Mouse (Mus musculus) megakaryocyte, embryonic 14.5 days (primary cell): ENCODE measurements at regions not wholly inside any gene's neighbourhood (a gene's known extent, or its start where the extent isn't known, plus 50 kb on each side); places are given as distances from the start of the nearest gene placed in this dataset.

ENCODE experiments used
- FLI1 ChIP-seq: IDR thresholded peaks from 2 replicates; pipeline ENCODE4 v1.6.1; 2012; ENCODE audit warnings: low read length, inconsistent platforms, mixed read lengths
- GATA1 ChIP-seq: IDR thresholded peaks from 3 replicates; pipeline ENCODE4 v1.6.1; 2012; ENCODE audit warnings: mixed read lengths, low read length, inconsistent platforms, borderline replicate concordance

GRCm38 (mm10) chr16:5368357-5368756 lies 112.6 kb upstream of the Eef2kmt start:
- no peak for TF ChIP-seq GATA1
- no peak for TF ChIP-seq FLI1
